Mouse (Mus musculus): ENCODE measurements at regions not wholly inside any gene's neighbourhood (a gene's known extent, or its start where the extent isn't known, plus 50 kb on each side); places are given as distances from the start of the nearest gene placed in this dataset.
A peak's percentile ranks its signal among the peaks of the same experiment; 100 is the strongest.

DNA sequence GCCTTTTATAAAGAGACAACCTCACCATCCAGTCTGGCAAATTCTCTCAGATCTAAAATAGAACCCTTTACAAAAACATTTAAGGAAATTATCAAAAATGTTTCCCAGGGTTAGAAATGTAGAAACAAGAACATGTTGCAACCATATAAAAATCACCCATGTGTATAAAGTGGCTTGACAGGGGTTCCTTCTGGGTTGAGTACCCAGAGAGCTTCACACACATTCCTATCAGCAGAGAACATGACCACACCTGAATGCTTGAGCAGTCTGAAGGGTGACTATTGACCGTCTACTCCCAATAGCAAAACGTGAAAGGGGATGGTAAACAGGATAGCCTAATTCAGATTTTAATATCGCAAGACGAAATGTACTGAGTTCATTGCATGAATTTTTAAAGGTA lies 57.8 kb upstream of the Zfand5 start:
- DNase-seq: no peak

- DNase-seq: no peak
These were observed 78.6 kb upstream of the Zfand5 start for GRCm38 (mm10) chr19:21193461-21193860.

DNA sequence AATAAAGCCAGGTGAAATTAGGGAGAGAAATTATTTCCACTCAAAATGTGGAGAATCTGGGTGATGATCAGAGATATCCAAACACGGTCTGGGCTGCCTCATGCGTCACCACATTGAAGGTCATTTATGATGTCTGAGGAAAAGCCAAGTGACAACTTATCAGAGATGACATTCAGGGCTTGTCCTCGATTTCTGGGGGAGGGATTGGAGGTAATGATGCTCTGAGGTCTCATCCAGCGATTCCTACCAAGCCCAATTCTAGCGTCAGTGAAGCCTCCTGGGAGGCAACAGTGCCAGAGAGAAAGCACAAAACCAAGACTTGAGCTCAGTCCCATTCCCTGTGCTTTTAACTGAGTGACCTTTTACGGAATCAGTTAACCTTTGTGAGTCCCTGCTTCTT lies 79.5 kb upstream of the Zfand5 start:
- no peak for DNase-seq

GRCm38 (mm10) chr19:21189216-21189615 lies 82.9 kb upstream of the Zfand5 start:
- no peak for DNase-seq

DNA sequence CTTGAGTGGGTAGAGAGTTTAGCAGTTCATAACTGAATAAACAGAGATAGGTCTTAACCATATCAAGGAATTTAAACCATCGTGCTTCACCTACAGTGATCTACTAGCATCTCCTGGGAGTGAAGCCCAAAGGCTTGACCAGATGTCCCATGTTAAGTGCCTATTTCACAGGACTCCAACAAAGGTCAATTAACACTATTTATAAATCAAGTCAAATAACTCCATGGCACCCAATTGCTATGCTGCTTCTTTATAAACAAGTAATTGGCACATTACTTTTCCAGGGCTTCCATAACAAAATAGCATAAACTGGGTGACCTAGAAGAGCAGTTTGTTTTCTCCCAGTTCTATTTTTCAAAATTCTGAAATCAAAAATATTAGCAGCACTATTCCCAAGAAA lies 85.4 kb upstream of the Zfand5 start:
- no peak for DNase-seq

DNA sequence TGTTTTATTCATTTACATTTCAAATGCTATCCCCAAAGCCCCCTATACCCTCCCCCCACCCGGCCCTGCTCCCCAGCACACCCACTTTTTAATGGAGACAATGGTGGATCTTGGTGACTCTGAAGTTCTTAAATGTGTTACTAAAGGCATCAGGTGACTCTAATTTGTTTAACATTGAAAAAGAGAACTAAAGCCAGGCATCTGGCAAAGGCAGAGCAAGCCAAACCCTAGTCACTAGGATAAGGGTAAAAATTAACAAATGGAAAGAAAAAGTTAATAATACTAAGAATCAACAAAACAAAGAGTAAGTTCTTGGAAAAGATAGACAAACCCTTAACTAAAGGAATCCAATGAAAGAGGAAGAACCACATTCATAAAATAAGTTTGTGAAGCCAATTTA lies 86.1 kb upstream of the Zfand5 start:
- no peak for DNase-seq

DNA sequence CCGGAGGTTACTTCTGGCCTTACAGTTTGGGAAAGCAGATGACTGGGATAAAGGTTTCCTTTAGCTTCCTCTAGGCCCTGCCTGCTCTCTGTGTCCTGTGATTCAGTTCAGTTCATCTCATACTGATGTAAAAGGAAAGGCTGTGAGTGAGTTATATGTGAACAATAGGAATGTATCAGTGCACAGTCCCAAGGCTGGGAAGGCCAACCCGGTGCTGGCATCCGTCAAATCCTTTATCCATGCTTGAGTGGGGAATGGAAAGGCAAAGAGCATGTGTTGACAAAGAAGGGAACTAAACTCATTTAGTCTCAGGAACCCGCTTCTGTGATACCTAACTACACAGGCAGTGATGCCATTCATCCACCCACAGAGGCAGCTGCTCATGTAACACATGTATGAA lies 89.0 kb upstream of the Zfand5 start:
- no peak for DNase-seq

- DNase-seq: no peak
These were observed 92.2 kb upstream of the Zfand5 start for GRCm38 (mm10) chr19:21179886-21180285.

DNA sequence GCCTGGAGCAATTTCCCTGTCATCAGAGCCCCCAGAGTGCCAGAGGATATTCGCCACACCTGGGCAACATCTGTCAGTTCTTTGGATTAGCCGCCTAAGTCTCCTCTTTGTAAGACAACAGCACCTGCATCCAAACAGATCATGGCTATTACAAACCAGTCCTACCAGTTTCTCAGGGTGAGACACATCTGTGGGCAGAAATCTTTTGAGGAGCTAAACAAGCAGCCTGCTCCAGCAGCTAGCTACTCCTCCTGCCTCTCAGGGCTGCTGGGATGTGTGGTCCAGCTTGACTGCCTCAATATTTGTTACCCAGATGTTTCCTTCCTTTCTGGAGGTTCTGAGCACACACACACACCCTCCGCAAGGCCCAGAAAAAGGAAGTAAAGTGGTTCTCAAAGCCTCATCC lies 96.6 kb upstream of the Zfand5 start:
- DNase-seq: no peak

DNA sequence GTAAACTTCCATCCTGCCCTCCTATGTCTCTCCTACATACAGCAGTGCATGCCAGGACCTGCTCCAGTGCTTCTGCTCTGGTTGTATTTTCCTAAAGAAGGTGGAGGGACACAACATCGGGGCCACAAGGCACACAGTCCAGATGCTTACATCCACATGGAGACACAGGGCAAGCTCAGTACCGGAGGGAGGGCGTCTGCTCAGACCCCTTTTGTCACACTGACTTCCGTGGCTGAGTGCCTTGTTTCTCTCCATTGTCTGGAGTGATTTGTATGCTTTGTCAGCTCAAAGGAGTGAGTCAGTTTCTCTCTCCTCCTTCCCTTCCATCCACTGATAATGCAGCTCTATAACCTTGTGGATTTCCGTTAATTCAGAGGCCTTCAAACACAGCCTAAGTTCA lies 97.4 kb upstream of the Zfand5 start:
- no peak for DNase-seq

- DNase-seq: no peak
These were observed 98.1 kb upstream of the Zfand5 start for GRCm38 (mm10) chr19:21173896-21174483.

DNA sequence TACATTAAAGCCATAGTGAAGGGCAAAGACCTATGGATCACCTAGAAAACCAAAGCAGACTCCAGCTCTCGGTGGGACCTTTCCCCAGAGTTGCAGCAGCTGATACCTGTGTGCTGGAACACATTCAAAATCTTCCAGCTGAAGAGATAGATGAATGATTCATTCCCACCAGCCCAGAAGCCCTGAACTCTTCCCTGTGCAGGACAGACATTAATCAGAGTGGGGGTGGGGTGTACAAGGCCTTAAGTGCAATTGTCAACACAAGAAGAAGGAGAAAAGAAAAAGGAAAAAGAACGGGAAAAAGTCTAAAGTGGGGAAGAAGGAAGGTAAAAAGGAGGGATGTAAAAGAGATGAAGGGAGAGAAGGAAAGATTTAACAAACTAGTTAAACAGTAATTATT lies 100.9 kb upstream of the Zfand5 start:
- no peak for DNase-seq

DNA sequence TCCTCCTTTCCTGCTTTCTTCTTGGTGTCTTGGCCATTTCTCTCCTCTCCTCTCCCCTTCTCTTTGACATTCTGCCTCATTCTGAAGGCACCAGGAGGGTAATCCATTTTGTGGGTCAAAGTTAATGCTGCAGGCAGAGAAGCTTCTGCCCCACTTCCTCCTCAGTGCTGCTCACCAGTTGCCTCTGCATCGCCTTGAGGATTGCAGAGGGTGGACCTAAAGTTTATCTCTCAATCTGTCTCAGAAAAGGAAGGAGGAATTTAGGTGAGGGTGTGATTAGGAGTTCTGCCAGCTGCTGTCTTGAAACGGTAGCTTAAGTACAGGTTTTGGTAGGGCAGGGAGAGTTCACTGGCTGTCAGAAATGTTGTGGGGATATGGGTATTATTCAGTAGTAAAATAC lies 101.3 kb upstream of the Zfand5 start:
- DNase-seq: no peak

- no peak for DNase-seq
These were observed 105.1 kb upstream of the Zfand5 start for GRCm38 (mm10) chr19:21166939-21167338.

GRCm38 (mm10) chr19:21166465-21166860 lies 105.6 kb upstream of the Zfand5 start:
- DNase-seq: no peak

DNA sequence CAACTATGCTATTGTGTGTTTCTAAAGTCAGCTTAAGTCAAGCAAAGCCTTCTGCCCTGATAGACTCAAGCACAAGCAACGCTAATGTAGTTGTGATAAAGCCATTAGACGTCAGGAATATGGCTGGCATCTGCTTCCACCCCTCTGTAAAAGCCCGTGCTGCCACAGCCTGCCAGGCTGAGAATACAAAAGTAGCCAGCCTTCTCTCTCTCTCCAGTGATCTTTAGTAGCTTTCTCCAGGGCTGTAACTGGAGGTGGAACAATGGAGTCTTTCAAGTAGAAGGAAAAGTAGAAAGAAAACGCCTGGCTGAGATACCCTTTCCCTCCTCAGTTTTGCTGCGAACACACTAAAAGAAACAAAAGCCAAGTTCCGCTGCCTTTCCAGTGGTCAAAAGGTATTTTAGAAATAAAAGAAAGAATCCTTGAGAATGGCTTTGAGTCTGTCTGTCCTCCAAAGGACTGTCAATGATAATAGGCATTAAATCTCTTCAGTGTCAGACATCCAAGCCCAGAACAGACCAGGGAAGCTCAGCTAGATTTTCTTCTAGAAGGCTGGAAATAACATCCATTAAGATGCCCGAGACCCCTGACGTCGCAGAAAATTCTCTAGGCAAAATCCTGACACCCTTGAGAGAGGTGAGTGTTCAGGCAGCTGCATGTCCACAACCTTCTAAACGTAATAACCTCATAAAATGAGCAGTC lies 106.2 kb upstream of the Zfand5 start:
- no peak for DNase-seq

- DNase-seq: no peak
These were observed 108.1 kb upstream of the Zfand5 start for GRCm38 (mm10) chr19:21163978-21164377.

DNA sequence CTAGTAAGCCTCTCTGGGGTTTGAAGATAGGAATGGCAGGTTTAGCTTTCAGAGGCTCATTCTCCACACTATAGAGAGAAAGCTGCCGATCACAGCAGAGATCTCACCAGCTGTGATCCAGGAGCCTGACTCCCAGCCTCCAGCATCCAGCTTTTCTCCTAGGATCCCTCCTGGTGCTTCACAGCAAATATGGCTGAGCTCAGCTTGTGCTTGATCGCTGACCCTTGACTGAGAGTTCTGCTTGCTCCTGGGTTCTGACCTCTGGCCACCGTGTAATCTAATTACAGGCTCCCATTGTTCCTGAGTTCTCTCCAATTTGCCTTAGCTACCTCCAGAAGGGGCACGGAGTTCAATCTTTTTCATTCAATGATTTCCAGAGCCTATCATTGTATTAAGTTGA lies 111.1 kb upstream of the Zfand5 start:
- DNase-seq: no peak

GRCm38 (mm10) chr19:21159189-21160137 lies 112.6 kb upstream of the Zfand5 start:
- DNase-seq: no peak

DNA sequence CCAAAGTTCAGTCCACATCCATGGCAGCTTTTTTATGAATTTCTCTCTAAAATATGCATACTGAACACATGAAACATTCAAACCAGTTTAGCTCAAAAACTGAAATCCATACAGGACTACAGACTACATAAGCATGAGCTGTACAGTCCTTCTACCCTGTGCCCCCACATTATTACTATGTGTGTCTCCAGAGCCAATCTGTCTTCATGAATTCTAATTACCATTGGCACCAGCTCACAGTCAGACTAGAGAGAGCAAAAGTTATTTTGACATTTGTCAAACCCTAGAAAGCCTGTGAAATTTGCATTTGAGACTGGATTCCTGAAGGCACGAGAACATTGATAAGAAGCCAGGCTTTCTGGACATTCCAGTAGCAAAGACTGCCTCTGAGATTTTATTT lies 117.9 kb upstream of the Zfand5 start:
- DNase-seq: no peak

GRCm38 (mm10) chr19:21152027-21152426 lies 120.1 kb upstream of the Zfand5 start:
- peak; percentile 68 for DNase-seq

- peak; percentile 75 for DNase-seq
These were observed 121.2 kb upstream of the Zfand5 start for GRCm38 (mm10) chr19:21150849-21151248.

GRCm38 (mm10) chr19:21150241-21150640 lies 121.8 kb upstream of the Zfand5 start:
- DNase-seq: no peak

GRCm38 (mm10) chr19:21146860-21147390 lies 125.2 kb upstream of the Zfand5 start:
- DNase-seq: no peak

All from cerebellum, adult 8-10 months (tissue).